Mouse (Mus musculus): ENCODE data around the gene Gm49391.
A peak's percentile ranks its signal among the peaks of the same experiment; 100 is the strongest.
"Not testable (repeated sequence)": the region's sequence is repeated elsewhere in the genome, so short reads cannot be mapped to it uniquely, and the experiment has no call there.

Gene Gm49391

GRCm38 (mm10) chr13:60936500-60936901 lies at the start of gene Gm49391, which contains the start of gene Ctla2a:
Gene Gm49391, minus strand, starts transcription at chr13:60936571.
Gene Ctla2a, minus strand, starts transcription at chr13:60936625.
- DNase-seq (ENCODE audit: low read depth), result peak; percentile 7

GRCm38 (mm10) chr13:60972319-60972718 lies 35.9 kb upstream of the Gm49391 start:
- DNase-seq (ENCODE audit: low read depth), result not testable (repeated sequence)

GRCm38 (mm10) chr13:60963985-60964384 lies 27.6 kb upstream of the Gm49391 start:
- not testable (repeated sequence) for DNase-seq (ENCODE audit: low read depth)

DNA sequence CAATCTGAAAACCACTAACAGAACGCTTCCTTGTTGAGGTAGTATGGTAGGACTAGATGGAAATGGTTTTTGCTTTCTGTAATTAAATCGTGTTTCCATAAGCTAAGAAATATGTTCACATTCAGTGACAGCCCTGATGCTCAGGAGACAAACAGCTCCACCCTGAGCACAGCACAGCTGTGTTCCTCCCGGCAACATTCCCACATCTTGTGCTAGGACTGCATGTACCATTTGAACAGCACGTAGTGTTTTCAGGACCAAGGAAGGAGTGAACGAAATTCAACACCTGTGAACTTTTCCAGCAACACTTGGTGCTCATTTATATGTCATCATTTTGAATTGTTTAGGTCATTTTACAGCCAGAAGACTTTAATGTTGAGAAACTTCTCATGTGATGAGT lies 25.3 kb upstream of the Gm49391 start:
- DNase-seq (ENCODE audit: low read depth), result no peak

- not testable (repeated sequence) for DNase-seq (ENCODE audit: low read depth)
Observed at GRCm38 (mm10) chr13:60941884-60942283, 5.5 kb upstream of the Gm49391 start, which contains the start of gene Tpbpa. Gene Tpbpa, minus strand, starts transcription at chr13:60941984.

GRCm38 (mm10) chr13:60935490-60935889 lies 881 bp downstream of the Gm49391 start, which contains the start of gene Gm49393:
Gene Gm49393, minus strand, starts transcription at chr13:60935590.
- DNase-seq (ENCODE audit: low read depth), result not testable (repeated sequence)

GRCm38 (mm10) chr13:60904780-60905179 lies 31.6 kb downstream of the Gm49391 start, which contains the start of gene Tpbpb:
Gene Tpbpb, minus strand, starts transcription at chr13:60904880.
- not testable (repeated sequence) for DNase-seq (ENCODE audit: low read depth)

DNA sequence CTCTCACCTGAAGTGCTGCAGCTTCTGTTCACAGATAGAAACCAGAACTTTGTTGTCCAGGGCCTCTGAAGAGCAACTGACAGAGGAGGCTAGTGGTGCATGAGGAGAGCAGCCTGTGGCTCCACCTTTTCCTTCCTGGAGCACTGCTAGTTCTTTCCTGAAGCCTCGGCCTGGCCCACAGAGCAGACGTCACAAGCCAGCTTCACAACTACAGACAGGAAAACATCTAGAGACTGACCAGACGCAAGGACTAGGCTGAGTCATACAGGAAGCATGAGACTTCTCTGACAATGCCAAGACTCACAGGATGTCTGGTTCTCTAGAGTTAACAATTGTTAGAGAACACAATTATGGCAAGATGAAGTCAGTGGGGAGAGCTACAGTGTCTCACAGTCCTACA lies 39.0 kb downstream of the Gm49391 start, which contains the start of gene Ctla2b:
Gene Ctla2b, minus strand, starts transcription at position 120 of the 400 bp plus-strand sequence.
- DNase-seq (ENCODE audit: low read depth), result no peak

DNA sequence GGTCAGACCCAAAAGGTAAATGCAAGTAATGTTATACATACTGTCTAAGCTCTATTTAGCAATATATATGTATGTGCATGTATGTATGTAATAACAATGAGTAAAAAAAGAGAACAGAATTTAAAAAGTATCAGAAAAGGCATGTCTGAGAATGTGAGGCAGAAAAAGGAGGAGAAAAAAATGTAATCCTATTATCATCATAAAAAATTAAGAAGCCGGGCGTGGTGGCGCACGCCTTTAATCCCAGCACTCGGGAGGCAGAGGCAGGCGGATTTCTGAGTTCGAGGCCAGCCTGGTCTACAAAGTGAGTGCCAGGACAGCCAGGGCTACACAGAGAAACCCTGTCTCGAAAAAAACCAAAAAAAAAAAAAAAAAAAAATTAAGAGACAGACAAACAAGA lies 39.6 kb downstream of the Gm49391 start, which contains the start of gene Gm49392:
Gene Gm49392, minus strand, starts transcription at position 101 of the 400 bp plus-strand sequence.
- not testable (repeated sequence) for DNase-seq (ENCODE audit: low read depth)

GRCm38 (mm10) chr13:60895406-60896160 lies 40.8 kb downstream of the Gm49391 start:
- DNase-seq (ENCODE audit: low read depth), result no peak

- no peak for DNase-seq (ENCODE audit: low read depth)
Observed at GRCm38 (mm10) chr13:60892301-60892700, 44.1 kb downstream of the Gm49391 start.

GRCm38 (mm10) chr13:60864281-60864680 lies 72.1 kb downstream of the Gm49391 start, which contains the start of gene 4930486L24Rik:
Gene 4930486L24Rik, minus strand, starts transcription at chr13:60864475.
- no peak for DNase-seq (ENCODE audit: low read depth)

GRCm38 (mm10) chr13:60848241-60849120 lies 87.9 kb downstream of the Gm49391 start:
- DNase-seq (ENCODE audit: low read depth), result no peak

Measured in c-Kit-positive CD71-positive TER-119-negative erythroid progenitor cells, embryonic 14.5 days (primary cell).